Mouse (Mus musculus): ENCODE measurements around the gene Cdc42ep2. TPM values are rescaled to one million over a fixed set of nuclear protein-coding genes. Genes with fewer than 3 reads are reported as not detected.

Cdc42ep2 gene
- total RNA-seq, 2 experiments from 2014 or later, result 3.4 to 3.8 TPM

DNA sequence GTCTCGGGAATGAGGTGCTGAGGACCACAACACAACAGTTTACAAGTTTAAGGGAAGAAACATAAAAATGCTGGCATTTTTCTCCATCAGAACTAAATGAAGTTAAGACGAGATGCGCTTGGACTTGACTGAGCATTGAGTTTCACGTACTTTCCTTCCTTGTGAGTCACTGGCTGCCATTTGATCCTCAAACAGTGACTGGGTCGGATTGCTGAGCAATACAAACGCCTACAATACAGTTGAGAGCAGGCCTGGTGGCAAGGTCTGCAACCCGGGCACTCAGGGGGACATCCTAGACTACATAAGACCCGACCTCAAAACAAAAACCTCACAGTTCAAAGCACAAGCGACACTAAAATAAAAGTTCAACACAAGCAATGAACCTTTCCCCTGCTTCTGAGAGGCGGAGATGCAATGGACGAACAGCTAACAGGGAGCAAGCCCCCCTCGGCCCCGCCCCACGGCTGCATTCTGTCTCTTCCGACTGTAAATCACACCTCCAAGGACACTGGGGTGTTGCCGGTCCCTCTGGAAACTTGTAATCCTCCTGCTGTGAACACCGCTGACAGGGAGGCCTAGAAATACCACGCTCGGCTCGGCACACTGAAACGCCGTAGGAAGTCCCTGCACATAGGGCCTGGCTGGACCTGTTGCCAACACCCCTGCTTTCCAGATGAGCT lies 29.6 kb upstream of the Cdc42ep2 start:
- TF ChIP-seq CTCF (conservative IDR thresholded peaks at IDR 0.05), result no peak
- no peak overlapping the region for H3K4me3 ChIP-seq
- DNase-seq (ENCODE audit: low spot score in 2 of 2), result no peak
- H3K27ac ChIP-seq, result no peak overlapping the region

GRCm38 (mm10) chr19:5953201-5953770 lies 28.7 kb upstream of the Cdc42ep2 start:
- H3K27ac ChIP-seq, result no peak overlapping the region
- no peak overlapping the region for H3K4me3 ChIP-seq
- TF ChIP-seq CTCF (conservative IDR thresholded peaks at IDR 0.05), result no peak
- no peak for DNase-seq (ENCODE audit: low spot score in 2 of 2)

DNA sequence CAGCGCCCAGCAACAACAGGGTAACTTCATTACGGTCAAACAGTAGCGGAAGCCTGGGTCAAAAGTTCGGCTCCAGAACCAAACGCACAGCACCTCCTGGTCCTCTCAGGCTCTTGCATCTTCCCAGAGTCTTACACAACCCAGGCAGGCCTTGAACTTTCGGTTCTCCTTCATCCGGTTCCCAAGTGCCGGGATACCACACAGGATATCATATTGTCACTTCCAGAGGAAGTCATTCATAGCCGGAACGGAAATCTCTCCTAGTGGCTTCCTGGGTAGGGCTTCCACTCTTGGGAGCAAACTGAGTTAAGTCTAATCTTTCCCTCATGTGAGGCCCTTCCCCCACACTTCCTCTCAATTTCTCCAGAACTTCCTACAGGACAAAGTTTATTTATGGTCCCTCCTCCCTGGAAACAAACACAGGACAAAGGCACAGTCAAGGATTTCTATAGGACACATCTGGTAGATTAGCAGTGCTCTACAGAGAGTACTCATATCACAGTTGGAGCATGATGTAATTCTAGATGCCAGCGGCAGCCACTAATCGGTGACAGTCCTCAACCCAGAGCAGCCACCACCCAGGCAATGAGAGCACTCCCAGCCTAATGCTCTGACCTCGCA lies 27.6 kb upstream of the Cdc42ep2 start:
- Histone ChIP-seq H3K27ac (peak overlapping the region; percentile 44; the same call in 1 of the 2 replicates), H3K4me3 (no peak overlapping the region)
- TF ChIP-seq CTCF (conservative IDR thresholded peaks at IDR 0.05), result no peak
- no peak for DNase-seq (ENCODE audit: low spot score in 2 of 2)

DNA sequence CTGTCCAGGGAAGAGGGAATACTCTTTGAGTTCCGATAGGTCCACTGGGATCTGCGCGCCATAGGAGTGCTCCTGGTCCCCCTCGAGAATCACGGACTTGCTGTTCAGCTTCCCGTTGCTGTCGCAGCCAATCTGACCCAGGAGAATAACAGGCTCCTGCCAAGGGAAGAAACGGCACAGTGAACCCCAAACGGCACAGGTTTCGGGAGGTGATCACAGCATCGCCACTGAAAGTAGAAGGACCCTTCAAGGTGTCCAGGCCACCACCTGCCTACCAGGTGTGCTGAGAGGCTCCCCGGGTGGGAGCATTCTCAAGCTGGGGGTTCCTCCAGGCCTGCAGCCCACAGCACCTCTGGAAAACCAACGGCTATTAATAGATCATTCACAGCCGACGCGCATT lies 27.0 kb upstream of the Cdc42ep2 start:
- H3K4me3 ChIP-seq, result no peak overlapping the region
- no peak for DNase-seq (ENCODE audit: low spot score in 2 of 2)
- TF ChIP-seq CTCF (conservative IDR thresholded peaks at IDR 0.05), result no peak
- H3K27ac ChIP-seq, result no peak overlapping the region

- Histone ChIP-seq H3K27ac (no peak overlapping the region), H3K4me3 (no peak overlapping the region)
- DNase-seq (ENCODE audit: low spot score in 2 of 2), result no peak
- TF ChIP-seq CTCF (conservative IDR thresholded peaks at IDR 0.05), result no peak
These were observed 25.6 kb upstream of the Cdc42ep2 start for GRCm38 (mm10) chr19:5950218-5950617.

DNA sequence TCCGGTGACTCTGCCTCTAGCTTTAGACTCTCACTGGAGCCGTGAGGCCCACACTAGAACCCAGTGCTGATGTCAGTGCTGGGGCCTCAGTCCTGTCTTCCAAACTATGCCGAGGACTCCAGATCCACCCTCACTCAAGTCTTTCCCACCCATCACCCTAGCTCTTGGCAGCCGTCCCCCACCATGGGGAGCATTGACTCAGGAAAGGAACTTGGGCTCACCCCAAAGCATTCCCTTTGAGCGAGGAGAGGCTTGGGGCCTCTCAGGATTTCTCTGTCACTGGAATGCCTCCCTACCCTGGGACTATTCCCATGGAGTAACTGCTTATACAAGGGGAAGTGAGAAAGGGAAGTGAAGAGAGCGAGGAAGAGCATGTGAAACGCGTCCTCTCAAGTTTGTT lies 21.3 kb upstream of the Cdc42ep2 start:
- H3K27ac ChIP-seq, result peak overlapping the region; percentile 83

GRCm38 (mm10) chr19:5945027-5945426 lies 20.4 kb upstream of the Cdc42ep2 start:
- Histone ChIP-seq H3K27ac (peak overlapping the region; percentile 83), H3K4me3 (no peak overlapping the region)
- peak in 1 of 2 experiments; percentile 15 for DNase-seq (ENCODE audit: low spot score in 2 of 2)
- TF ChIP-seq CTCF (conservative IDR thresholded peaks at IDR 0.05), result no peak

More for the DNA sequence above, 21.3 kb upstream of the Cdc42ep2 start:
- no peak for TF ChIP-seq CTCF (conservative IDR thresholded peaks at IDR 0.05)
- H3K4me3 ChIP-seq, result no peak overlapping the region
- DNase-seq (ENCODE audit: low spot score in 2 of 2), result no peak

DNA sequence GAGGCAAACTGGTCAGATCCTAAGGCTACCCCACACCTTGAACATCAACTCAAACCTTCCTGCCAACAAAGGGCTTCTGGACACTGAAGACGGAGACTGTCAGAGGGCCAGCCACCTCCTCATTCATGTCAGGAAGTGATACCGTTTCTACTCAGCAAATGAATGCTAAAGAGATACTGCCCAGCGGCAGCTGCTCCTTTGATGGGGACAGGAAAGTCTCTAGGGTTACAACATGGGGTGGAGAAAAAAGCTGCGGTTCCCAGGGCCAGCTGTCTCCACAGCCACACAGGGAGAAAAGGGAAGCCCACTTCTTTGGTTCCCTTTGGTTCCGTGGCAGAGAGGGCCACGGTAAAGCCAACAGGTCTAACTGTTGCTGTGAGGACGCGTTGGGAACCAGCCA lies 19.5 kb upstream of the Cdc42ep2 start:
- TF ChIP-seq CTCF (conservative IDR thresholded peaks at IDR 0.05), result no peak
- DNase-seq (ENCODE audit: low spot score in 2 of 2), result no peak
- H3K4me3 ChIP-seq, result no peak overlapping the region
- H3K27ac ChIP-seq, result peak overlapping the region; percentile 77

DNA sequence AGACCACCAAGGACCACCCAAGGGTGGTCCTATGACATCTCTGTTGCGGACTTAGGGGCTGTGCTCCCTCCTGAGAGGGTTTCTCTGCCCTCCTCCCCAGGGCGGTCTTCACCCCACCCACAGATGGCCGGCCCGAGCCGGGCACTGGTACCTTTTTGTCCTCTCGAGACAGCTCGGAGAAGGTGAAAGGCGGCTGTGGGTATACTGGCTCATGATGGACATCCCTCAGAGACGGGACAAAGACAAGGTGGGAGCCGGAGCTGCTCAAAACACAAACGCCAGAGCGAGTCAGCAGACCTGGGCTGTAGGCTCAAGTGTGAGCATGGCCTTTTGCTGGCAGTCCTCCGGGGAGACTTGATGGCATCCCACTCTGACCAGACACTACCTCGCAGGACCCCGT lies 18.8 kb upstream of the Cdc42ep2 start:
- Histone ChIP-seq H3K27ac (peak overlapping the region; percentile 39; the same call in 1 of the 2 replicates), H3K4me3 (no peak overlapping the region)
- no peak for DNase-seq (ENCODE audit: low spot score in 2 of 2)
- no peak for TF ChIP-seq CTCF (conservative IDR thresholded peaks at IDR 0.05)

DNA sequence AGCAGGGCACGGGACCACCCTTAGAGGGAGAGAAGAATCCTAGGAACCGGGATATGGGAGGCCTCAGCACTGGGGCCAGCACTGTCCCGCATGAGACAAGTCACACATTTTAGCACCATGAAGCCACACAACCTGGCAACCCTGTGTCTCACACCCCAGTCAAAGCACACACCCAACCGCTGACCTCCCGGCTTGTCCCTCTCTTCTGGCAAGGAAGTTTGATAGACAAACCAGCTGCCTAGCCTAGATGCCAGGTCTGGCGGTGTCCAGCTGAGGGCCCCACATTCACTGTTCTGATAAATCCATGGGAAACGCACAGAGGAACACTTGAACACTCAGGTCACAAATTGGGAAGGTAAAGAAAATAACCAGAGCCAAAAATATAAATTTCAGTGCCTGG lies 18.0 kb upstream of the Cdc42ep2 start:
- TF ChIP-seq CTCF (conservative IDR thresholded peaks at IDR 0.05), result no peak
- H3K27ac ChIP-seq, result peak overlapping the region; percentile 39; the same call in 1 of the 2 replicates
- DNase-seq (ENCODE audit: low spot score in 2 of 2), result no peak
- H3K4me3 ChIP-seq, result no peak overlapping the region

GRCm38 (mm10) chr19:5940656-5941055 lies 16.0 kb upstream of the Cdc42ep2 start:
- Histone ChIP-seq H3K27ac (no peak overlapping the region), H3K4me3 (no peak overlapping the region)
- no peak for DNase-seq (ENCODE audit: low spot score in 2 of 2)
- TF ChIP-seq CTCF (conservative IDR thresholded peaks at IDR 0.05), result no peak

DNA sequence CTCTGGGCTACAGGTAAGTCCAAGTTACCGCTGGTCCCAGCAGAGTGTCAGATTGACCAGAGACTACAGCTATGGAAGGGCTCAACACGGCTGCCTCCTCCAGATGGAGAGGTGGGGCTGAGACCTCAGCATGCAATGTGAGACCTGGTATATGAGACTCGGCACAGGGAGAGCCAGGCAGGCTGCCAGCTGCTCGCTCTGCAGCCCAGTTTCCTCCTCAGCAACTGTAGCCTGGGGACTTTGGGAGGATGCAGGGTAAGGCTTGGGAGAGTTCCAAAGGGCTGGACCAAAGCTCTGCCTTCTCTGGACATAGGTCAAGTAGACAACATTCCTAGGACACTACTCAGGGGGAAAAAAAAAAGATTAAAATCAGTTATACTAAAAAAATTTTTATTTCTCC lies 15.6 kb upstream of the Cdc42ep2 start:
- Histone ChIP-seq H3K4me3 (no peak overlapping the region), H3K27ac (peak overlapping the region; percentile 39; the same call in 1 of the 2 replicates)
- DNase-seq (ENCODE audit: low spot score in 2 of 2), result no peak
- no peak for TF ChIP-seq CTCF (conservative IDR thresholded peaks at IDR 0.05)

DNA sequence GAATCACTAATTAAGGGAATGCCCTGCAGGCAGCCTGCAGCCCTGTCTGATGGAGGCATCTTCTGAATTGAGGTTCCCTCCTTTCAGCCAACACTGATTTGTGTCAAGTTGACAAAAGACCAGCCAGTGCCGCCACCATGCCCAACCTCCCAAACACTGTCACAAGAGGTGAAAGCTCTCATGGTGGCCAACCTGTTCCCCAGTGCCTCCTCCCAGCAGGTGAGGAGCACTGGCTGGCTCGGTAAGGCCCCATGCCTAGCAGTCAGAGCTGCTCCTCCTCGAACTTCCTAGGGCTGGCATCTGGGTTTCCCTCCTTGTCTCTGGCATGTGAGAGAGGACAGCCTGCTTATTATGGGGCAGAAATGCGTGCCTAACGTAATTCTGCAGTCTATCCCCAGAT lies 15.1 kb upstream of the Cdc42ep2 start:
- Histone ChIP-seq H3K4me3 (no peak overlapping the region), H3K27ac (peak overlapping the region; percentile 39; the same call in 1 of the 2 replicates)
- no peak for TF ChIP-seq CTCF (conservative IDR thresholded peaks at IDR 0.05)
- no peak for DNase-seq (ENCODE audit: low spot score in 2 of 2)

Measured in layer of hippocampus, adult 2 months (tissue).